Mouse (Mus musculus): ENCODE results near the gene Gga2. TPM values are rescaled to one million over a fixed set of nuclear protein-coding genes. Genes with fewer than 3 reads are reported as not detected.
A peak's percentile ranks its signal among the peaks of the same experiment; 100 is the strongest.

Gene Gga2
- total RNA-seq (2012; rRNA removed) (30.1 and 35.2 TPM in 2 replicates), polyA plus RNA-seq (2012; ENCODE audit: insufficient read depth in 1 of 2, insufficient read length in 2 of 2, low read depth in 1 of 2, low replicate concordance in 2 of 2, missing spikeins in 1 of 2) (10 to 100 TPM; 29.5 to 95.3 TPM)

GRCm38 (mm10) chr7:122020667-122021354 is at the start of gene Gga2:
Gga2 (minus strand) TSS chr7:122021222.
- H3K9me3 ChIP-seq (replicated peaks; ENCODE audit: insufficient read depth, low read length), result no peaks in the 10 kb centered on the region
- H3K4me3 ChIP-seq (ENCODE audit: control insufficient read depth in 1 of 2, insufficient read depth in 1 of 2, low read depth in 2 of 2, low read length in 2 of 2), result peak within 1 kb of the TSS; percentile 59 to 86
- H3K36me3 ChIP-seq (ENCODE audit: control insufficient read depth in 1 of 2, insufficient read depth in 2 of 2, low read length in 2 of 2), result peaks cover 0 to 29% of the 10 kb centered on the region in 2 experiments; a peak in 2 of 4 replicates
- H3K4me1 ChIP-seq (ENCODE audit: control insufficient read depth in 1 of 2, insufficient read depth in 2 of 2, low read length in 2 of 2), result peaks cover 13 to 27% of the 10 kb centered on the region in 2 experiments
- H3K27me3 ChIP-seq (ENCODE audit: control insufficient read depth in 1 of 2, insufficient read depth in 2 of 2, low read length in 2 of 2), result no peaks in the 10 kb centered on the region
- H3K9ac ChIP-seq (ENCODE audit: control insufficient read depth, low read depth, low read length, poor library complexity, severe bottlenecking), result peak within 1 kb of the TSS; percentile 87
- H3K79me2 ChIP-seq (ENCODE audit: control insufficient read depth, insufficient read depth, low read length, poor library complexity), result peaks cover 28% of the 10 kb centered on the region
- peak; percentile 92 for DNase-seq (ENCODE audit: low read depth, low spot score)
- peak within 1 kb of the TSS; percentile 57 for H3K27ac ChIP-seq (ENCODE audit: control insufficient read depth, low read depth, low read length)
- TF ChIP-seq NELFE (IDR thresholded peaks at IDR 0.05; ENCODE audit: low read depth, low read length), result peak; percentile 79
- TF ChIP-seq BHLHE40 (IDR thresholded peaks at IDR 0.05; ENCODE audit: borderline replicate concordance, low read depth, low read length), result peak; percentile 92
- no peak for TF ChIP-seq HCFC1 (IDR thresholded peaks at IDR 0.05; ENCODE audit: low read depth, low read length)
- no peak for TF ChIP-seq RAD21 (IDR thresholded peaks at IDR 0.05; ENCODE audit: low read depth, low read length)
- TF ChIP-seq POLR2AphosphoS2 (IDR thresholded peaks at IDR 0.05; ENCODE audit: low read length), result no peak
- TF ChIP-seq NRF1 (IDR thresholded peaks at IDR 0.05; ENCODE audit: insufficient read depth, low read depth, low read length, poor library complexity, severe bottlenecking), result 0 out of 2 replicates have a peak, but pooled peaks have one; percentile 26
- TF ChIP-seq USF2 (IDR thresholded peaks at IDR 0.05; ENCODE audit: borderline replicate concordance in 1 of 2, insufficient read depth in 1 of 2, low read depth in 1 of 2, low read length in 2 of 2), result peak; percentile 56 to 83
- TF ChIP-seq MAFK (IDR thresholded peaks at IDR 0.05; ENCODE audit: borderline replicate concordance, low read depth, low read length), result no peak
- TF ChIP-seq USF1 (IDR thresholded peaks at IDR 0.05; ENCODE audit: low read depth, low read length), result peak; percentile 97
- TF ChIP-seq ZKSCAN1 (IDR thresholded peaks at IDR 0.05; ENCODE audit: low read depth, low read length), result peak; percentile 63; the same call in 1 of the 2 replicates
- TF ChIP-seq CTCF (IDR thresholded peaks at IDR 0.05 in 2 of 3, conservative IDR thresholded peaks at IDR 0.05 in 1 of 3; ENCODE audit: control insufficient read depth in 1 of 3, insufficient read depth in 1 of 3, low read depth in 2 of 3, low read length in 3 of 3, poor library complexity in 1 of 3, severe bottlenecking in 1 of 3), result no peak
- TF ChIP-seq ZNF384 (IDR thresholded peaks at IDR 0.05; ENCODE audit: low read depth, low read length), result peak; percentile 99
- TF ChIP-seq E2F4 (IDR thresholded peaks at IDR 0.05; ENCODE audit: borderline replicate concordance, low read depth, low read length), result no peak
- TF ChIP-seq POLR2AphosphoS5 (IDR thresholded peaks at IDR 0.05; ENCODE audit: borderline replicate concordance, low read depth, low read length), result no peak
- TF ChIP-seq EP300 (IDR thresholded peaks at IDR 0.05; ENCODE audit: low read depth in 1 of 2, low read length in 2 of 2), result no peak
- TF ChIP-seq MAZ (IDR thresholded peaks at IDR 0.05; ENCODE audit: low read depth, low read length), result no peak
- no peak for TF ChIP-seq TCF12 (IDR thresholded peaks at IDR 0.05; ENCODE audit: low read depth, low read length)
- no peak for TF ChIP-seq CHD1 (IDR thresholded peaks at IDR 0.05; ENCODE audit: low read depth, low read length)
- TF ChIP-seq CHD2 (IDR thresholded peaks at IDR 0.05; ENCODE audit: low read length), result no peak
- TF ChIP-seq MAX (IDR thresholded peaks at IDR 0.05; ENCODE audit: low read length), result peak; percentile 86; the same call in 1 of the 2 replicates
- no peak for TF ChIP-seq RCOR1 (IDR thresholded peaks at IDR 0.05; ENCODE audit: low read depth, low read length)
- no peak for TF ChIP-seq ZMIZ1 (IDR thresholded peaks at IDR 0.05; ENCODE audit: low read depth, low read length)
- no peak for TF ChIP-seq GABPA (IDR thresholded peaks at IDR 0.05; ENCODE audit: low read depth, low read length)
- TF ChIP-seq MYB (IDR thresholded peaks at IDR 0.05; ENCODE audit: low read depth, low read length), result no peak
- peak; percentile 74 for TF ChIP-seq SIN3A (IDR thresholded peaks at IDR 0.05; ENCODE audit: low read length)
- no peak for TF ChIP-seq MEF2A (IDR thresholded peaks at IDR 0.05; ENCODE audit: extremely low read depth, insufficient replicate concordance, low read depth, low read length, poor library complexity, severe bottlenecking)
- no peak for TF ChIP-seq TBP (IDR thresholded peaks at IDR 0.05; ENCODE audit: low read depth, low read length)
- no peak for TF ChIP-seq KAT2A (conservative IDR thresholded peaks at IDR 0.05; ENCODE audit: low read depth, low read length)
- no peak for TF ChIP-seq UBTF (IDR thresholded peaks at IDR 0.05; ENCODE audit: borderline replicate concordance, insufficient read depth, low read depth, low read length)
- no peak for TF ChIP-seq MYC (IDR thresholded peaks at IDR 0.05; ENCODE audit: low read depth, low read length)
- TF ChIP-seq MXI1 (IDR thresholded peaks at IDR 0.05; ENCODE audit: low read depth, low read length), result peak; percentile 71
- no peak for TF ChIP-seq SMC3 (IDR thresholded peaks at IDR 0.05; ENCODE audit: low read depth, low read length)
- TF ChIP-seq JUND (IDR thresholded peaks at IDR 0.05; ENCODE audit: low read depth, low read length), result no peak
- TF ChIP-seq ELF1 (IDR thresholded peaks at IDR 0.05; ENCODE audit: low read depth, low read length), result no peak
- no peak for TF ChIP-seq GATA1 (IDR thresholded peaks at IDR 0.05; ENCODE audit: low read depth, low read length)
- TF ChIP-seq ZC3H11A (IDR thresholded peaks at IDR 0.05; ENCODE audit: low read depth, low read length), result no peak

Measured in MEL (cell line).